Mouse (Mus musculus) kidney, embryonic 15.5 days (tissue): Measurements from ENCODE around the gene Gm2381. TPM values are rescaled to one million over a fixed set of nuclear protein-coding genes. Genes with fewer than 3 reads are reported as not detected.
"Not testable (repeated sequence)": the region's sequence is repeated elsewhere in the genome, so short reads cannot be mapped to it uniquely, and the experiment has no call there.

Experiments
- ATAC-seq: fragments of 200-750 bp; cut with Nextera tagmentation; replicated peaks from 2 replicates; pipeline ENCODE4 v1.8.0; 2017; ENCODE audit warnings: moderate TSS enrichment; ENCODE audit not compliant: low FRiP score
- H3K27ac ChIP-seq: fragments of 300-500 bp; sonication (generic); 2 replicates; pipeline ENCODE4 v1.5.1; 2015; ENCODE audit warnings: mild to moderate bottlenecking, inconsistent platforms
- H3K27me3 ChIP-seq: fragments of 300-500 bp; sonication (generic); 2 replicates; pipeline ENCODE4 v1.6.1; 2015; ENCODE audit warnings: inconsistent platforms
- H3K36me3 ChIP-seq: fragments of 300-500 bp; sonication (generic); 2 replicates; pipeline ENCODE4 v1.6.1; 2015; ENCODE audit warnings: inconsistent platforms
- H3K4me1 ChIP-seq: fragments of 300-500 bp; sonication (generic); 2 replicates; pipeline ENCODE4 v1.6.1; 2015; ENCODE audit warnings: inconsistent platforms
- H3K4me2 ChIP-seq: fragments of 300-500 bp; sonication (generic); 2 replicates; pipeline ENCODE4 v1.6.1; 2015; ENCODE audit warnings: moderate library complexity, mild to moderate bottlenecking, inconsistent platforms
- H3K4me3 ChIP-seq: fragments of 300-500 bp; sonication (generic); replicated peaks from 2 replicates; pipeline ENCODE4 v1.5.1; 2015; ENCODE audit warnings: mild to moderate bottlenecking, inconsistent platforms
- H3K9ac ChIP-seq: fragments of 300-500 bp; sonication (generic); 2 replicates; pipeline ENCODE4 v1.6.1; 2015; ENCODE audit warnings: mild to moderate bottlenecking, inconsistent platforms
- H3K9me3 ChIP-seq: fragments of 300-500 bp; sonication (generic); replicated peaks from 2 replicates; pipeline ENCODE4 v1.6.1; 2016; ENCODE audit warnings: inconsistent platforms
- WGBS: fragments of 180-500 bp; shearing (Covaris S2); methylation state at CpG from one replicate; pipeline ENCODE4 v1.1.7; 2015; ENCODE audit warnings: mixed read lengths; 5-methylcytosine and 5-hydroxymethylcytosine counted together
- polyA plus RNA-seq: library from polyadenylated mRNA; unstranded; fragments of >200 nt; fragmentation: Nextera tagmentation; extraction: Ambion mirVana; gene quantifications from 2 replicates; pipeline ENCODE4 v1.2.1, GENCODE M21; 2015

The Gm2381 gene
- not detected in 2 replicates for polyA plus RNA-seq

DNA sequence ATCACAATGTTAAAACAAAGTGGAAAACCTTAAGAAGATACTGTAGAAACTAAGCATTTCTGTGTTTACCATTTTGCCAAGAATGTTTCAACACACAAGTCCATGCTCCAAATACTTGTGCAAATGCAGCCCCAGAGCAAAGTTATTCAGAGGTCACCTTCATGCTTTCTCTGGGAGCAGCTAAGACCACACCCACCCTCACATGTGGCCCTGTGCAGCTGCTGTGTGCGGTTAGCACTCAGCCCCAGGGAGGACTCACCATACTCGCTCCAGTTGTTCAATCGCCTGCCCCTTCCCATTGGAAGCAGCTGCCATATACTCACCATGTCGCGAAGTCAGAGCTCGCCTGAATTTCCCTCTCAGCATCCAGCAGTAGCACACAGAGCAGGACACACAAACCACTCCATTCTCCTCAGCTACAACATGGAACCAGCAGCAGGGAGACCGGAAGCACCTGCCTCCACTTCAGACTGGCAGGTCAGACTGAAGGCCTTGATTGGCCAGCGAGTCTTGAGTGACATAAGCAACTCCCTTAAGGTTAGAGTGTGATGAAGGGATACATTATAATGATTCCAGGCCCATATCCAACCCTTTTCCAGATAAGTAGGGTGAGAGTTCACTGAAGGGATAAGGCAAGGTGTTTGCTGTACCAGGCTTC, at the start of gene Gm2381:
Gm2381 (minus strand) TSS at position 434 of the 658 bp plus-strand sequence.
- H3K9ac ChIP-seq, H3K4me3 ChIP-seq, H3K27me3 ChIP-seq, H3K9me3 ChIP-seq, H3K4me2 ChIP-seq, H3K27ac ChIP-seq, H3K36me3 ChIP-seq, ATAC-seq, H3K4me1 ChIP-seq: not testable (repeated sequence)
- WGBS, result 78% methylated on average over 8 of the region's 8 CpGs

DNA sequence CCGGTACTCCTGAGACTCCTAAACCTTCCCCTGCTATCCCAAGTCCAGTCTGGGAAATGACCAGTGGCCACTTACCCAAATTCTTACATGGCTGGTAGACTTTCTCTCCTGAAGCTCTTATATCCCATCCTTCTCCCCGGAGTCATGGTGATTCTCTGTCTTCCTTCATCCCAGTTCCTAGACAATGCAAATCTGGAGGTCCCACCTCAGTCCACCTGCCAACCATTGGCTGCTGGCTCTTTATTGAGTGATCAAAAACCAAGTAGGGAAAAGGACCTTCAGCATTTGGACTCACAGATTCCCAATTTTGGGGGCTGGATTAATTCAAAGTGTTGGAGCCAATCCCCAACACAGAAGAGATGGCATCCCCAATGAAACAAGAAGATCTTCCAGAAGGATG, 31.0 kb upstream of the Gm2381 start:
- WGBS, result 82% methylated on average over 2 of the region's 2 CpGs
- ATAC-seq, result not testable (repeated sequence)

DNA sequence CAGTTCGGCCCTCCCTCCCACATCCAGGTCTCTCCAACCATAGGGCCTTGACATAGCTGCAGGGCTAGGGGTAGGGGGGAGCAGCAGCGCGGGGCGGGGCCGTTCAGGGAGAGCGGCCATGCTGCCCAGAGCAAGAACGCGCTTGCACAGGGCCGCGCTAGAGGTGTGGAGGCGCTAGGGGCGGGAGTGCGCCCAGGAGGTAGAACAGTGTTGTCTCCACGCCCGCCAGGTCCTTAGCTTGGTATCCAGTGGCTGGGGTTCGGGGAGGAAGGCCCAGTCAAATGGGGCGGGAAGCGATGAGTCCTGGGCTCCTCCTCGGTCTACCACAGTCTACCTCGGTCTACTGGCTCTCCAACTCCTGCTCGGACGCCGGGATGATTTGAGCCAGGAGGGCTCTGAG, 11.1 kb upstream of the Gm2381 start:
- no peaks in the 10 kb centered on the region for H3K4me1 ChIP-seq
- H3K9me3 ChIP-seq, result no peaks in the 10 kb centered on the region
- H3K4me3 ChIP-seq, result no peak overlapping the region
- no peak overlapping the region for H3K27ac ChIP-seq
- 48% methylated on average over 23 of the region's 23 CpGs for WGBS
- ATAC-seq, result no peak
- H3K9ac ChIP-seq, result no peak overlapping the region
- no peak overlapping the region for H3K4me2 ChIP-seq
- H3K27me3 ChIP-seq, result no peaks in the 10 kb centered on the region
- no peaks in the 10 kb centered on the region for H3K36me3 ChIP-seq

More for the DNA sequence above, 31.0 kb upstream of the Gm2381 start:
- not testable (repeated sequence) for H3K4me2 ChIP-seq, H3K4me3 ChIP-seq, H3K4me1 ChIP-seq, H3K27ac ChIP-seq, H3K9ac ChIP-seq, H3K27me3 ChIP-seq, H3K36me3 ChIP-seq
- H3K9me3 ChIP-seq, result peaks cover 17% of the 10 kb centered on the region; the same call in 1 of the 2 replicates

DNA sequence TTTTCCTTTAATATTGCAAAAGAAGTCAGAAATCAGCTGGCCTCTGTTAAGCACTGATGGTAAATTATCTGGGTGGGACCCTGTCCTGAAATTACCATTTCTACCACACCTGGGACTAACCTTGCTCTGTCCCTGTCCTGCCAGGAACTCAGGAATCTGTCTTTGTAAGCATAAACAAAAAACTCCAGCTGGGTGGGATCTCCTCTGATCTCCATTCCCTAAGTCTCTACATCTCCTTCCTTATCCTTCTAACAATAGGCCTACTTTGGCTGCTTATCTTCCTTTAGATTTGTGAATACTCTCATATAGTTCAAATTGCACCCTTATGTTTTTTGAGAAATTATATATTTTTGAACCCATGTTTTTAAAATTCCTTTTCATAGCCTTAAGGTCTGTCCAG, 28.7 kb downstream of the Gm2381 start:
- not testable (repeated sequence) for H3K4me1 ChIP-seq, ATAC-seq, H3K27me3 ChIP-seq, H3K36me3 ChIP-seq, H3K9me3 ChIP-seq, H3K27ac ChIP-seq, H3K9ac ChIP-seq, H3K4me2 ChIP-seq, H3K4me3 ChIP-seq

DNA sequence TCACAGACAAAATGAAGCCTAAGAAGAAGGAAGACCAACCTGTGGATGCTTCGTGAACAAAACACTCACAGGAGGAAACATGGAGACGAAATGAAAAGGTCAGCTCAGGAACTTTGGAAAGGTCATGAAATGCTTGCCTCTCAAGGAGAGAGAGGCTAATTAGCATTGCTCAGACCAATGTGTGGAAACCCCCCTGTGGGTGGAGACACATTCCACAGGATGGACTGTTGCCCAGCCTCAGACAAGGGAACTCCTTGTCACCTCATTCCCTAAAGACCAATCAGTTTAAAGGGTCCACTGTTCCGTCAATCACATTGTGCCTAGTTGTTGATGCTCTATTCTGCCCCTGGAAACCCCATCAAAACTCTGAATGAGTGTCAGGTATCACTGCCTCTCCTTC, 34.8 kb downstream of the Gm2381 start:
- Histone ChIP-seq H3K36me3 (no peaks in the 10 kb centered on the region), H3K4me1 (no peaks in the 10 kb centered on the region), H3K4me2 (no peak overlapping the region), H3K9ac (no peak overlapping the region), H3K27ac (no peak overlapping the region), H3K9me3 (0 out of 2 replicates have a peak, but pooled peaks cover 6% of the 10 kb centered on the region), H3K4me3 (no peak overlapping the region), H3K27me3 (no peaks in the 10 kb centered on the region)
- ATAC-seq, result no peak
- WGBS, result 79% methylated on average over 3 of the region's 3 CpGs

- H3K4me2 ChIP-seq, ATAC-seq, H3K36me3 ChIP-seq, H3K9ac ChIP-seq, H3K4me3 ChIP-seq, H3K4me1 ChIP-seq, H3K27ac ChIP-seq, H3K9me3 ChIP-seq, H3K27me3 ChIP-seq: not testable (repeated sequence)
- no CpG with 5 or more reads among the region's 1 CpGs for WGBS
Observed at GRCm38 (mm10) chr7:42793425-42793824, 73.6 kb downstream of the Gm2381 start, which contains the start of gene Vmn2r62. Vmn2r62 (minus strand) TSS chr7:42793525.

Other genes starting within 250 kb of the Gm2381 start
- gene Zfp976, start 224.6 kb downstream of the Gm2381 start, polyA plus RNA-seq, result 4.7 TPM in 2 replicates
- 8.1 and 8.7 TPM in 2 replicates for gene Zfp975, start 174.5 kb downstream of the Gm2381 start, polyA plus RNA-seq
- gene Gm17067, start 140.2 kb downstream of the Gm2381 start, polyA plus RNA-seq, result not detected in 2 replicates
- not detected in 2 replicates for gene Vmn2r62, start 73.7 kb downstream of the Gm2381 start, polyA plus RNA-seq
- gene Vmn2r63, start 66.6 kb upstream of the Gm2381 start, polyA plus RNA-seq, result not detected in 2 replicates
- not detected in 2 replicates for gene Gm9268, start 151.5 kb upstream of the Gm2381 start, polyA plus RNA-seq
- not detected in 2 replicates for gene Zfp936, start 247.0 kb upstream of the Gm2381 start, polyA plus RNA-seq